Mouse (Mus musculus): ENCODE measurements at regions not wholly inside any gene's neighbourhood (a gene's known extent, or its start where the extent isn't known, plus 50 kb on each side); places are given as distances from the start of the nearest gene placed in this dataset.
A peak's percentile ranks its signal among the peaks of the same experiment; 100 is the strongest.
"Not testable (repeated sequence)": the region's sequence is repeated elsewhere in the genome, so short reads cannot be mapped to it uniquely, and the experiment has no call there.

GRCm38 (mm10) chr5:149815879-149816278 lies 137.8 kb downstream of the B3glct start:
- DNase-seq: peak; percentile 8

GRCm38 (mm10) chr5:149818812-149819211 lies 140.8 kb downstream of the B3glct start:
- DNase-seq: no peak

GRCm38 (mm10) chr5:149823821-149824220 lies 145.8 kb downstream of the B3glct start:
- no peak for DNase-seq

- no peak for DNase-seq
Observed at GRCm38 (mm10) chr5:149827599-149827998, 149.6 kb downstream of the B3glct start.

- peak; percentile 41 for DNase-seq
Observed at GRCm38 (mm10) chr5:149831122-149831861, 153.3 kb downstream of the B3glct start.

GRCm38 (mm10) chr5:149837379-149837778 lies 159.3 kb downstream of the B3glct start:
- DNase-seq: no peak

GRCm38 (mm10) chr5:149842491-149842890 lies 164.5 kb downstream of the B3glct start:
- DNase-seq: no peak

GRCm38 (mm10) chr5:149843310-149843709 lies 165.3 kb downstream of the B3glct start:
- DNase-seq: no peak

- DNase-seq: no peak
Observed at GRCm38 (mm10) chr5:149845256-149845655, 167.2 kb downstream of the B3glct start.

GRCm38 (mm10) chr5:149848465-149848864 lies 170.0 kb upstream of the Rxfp2 start:
- no peak for DNase-seq

GRCm38 (mm10) chr5:149851011-149851410 lies 167.5 kb upstream of the Rxfp2 start:
- peak; percentile 28 for DNase-seq

- no peak for DNase-seq
Observed at GRCm38 (mm10) chr5:149852516-149852915, 166.0 kb upstream of the Rxfp2 start.

- no peak for DNase-seq
Observed at GRCm38 (mm10) chr5:149856101-149856500, 162.4 kb upstream of the Rxfp2 start.

- no peak for DNase-seq
Observed at GRCm38 (mm10) chr5:149857019-149857418, 161.5 kb upstream of the Rxfp2 start.

GRCm38 (mm10) chr5:149861489-149861962 lies 156.9 kb upstream of the Rxfp2 start:
- peak; percentile 5 for DNase-seq

GRCm38 (mm10) chr5:149867926-149868325 lies 150.5 kb upstream of the Rxfp2 start:
- no peak for DNase-seq

GRCm38 (mm10) chr5:149869441-149869840 lies 149.0 kb upstream of the Rxfp2 start:
- DNase-seq: no peak

GRCm38 (mm10) chr5:149870596-149870995 lies 147.9 kb upstream of the Rxfp2 start:
- no peak for DNase-seq

- no peak for DNase-seq
Observed at GRCm38 (mm10) chr5:149871521-149871920, 147.0 kb upstream of the Rxfp2 start.

- no peak for DNase-seq
Observed at GRCm38 (mm10) chr5:149873482-149874002, 144.9 kb upstream of the Rxfp2 start.

GRCm38 (mm10) chr5:149874342-149874741 lies 144.1 kb upstream of the Rxfp2 start:
- DNase-seq: no peak

GRCm38 (mm10) chr5:149892453-149892852 lies 126.0 kb upstream of the Rxfp2 start:
- DNase-seq: not testable (repeated sequence)

- DNase-seq: no peak
Observed at GRCm38 (mm10) chr5:149906927-149907326, 111.5 kb upstream of the Rxfp2 start.

GRCm38 (mm10) chr5:149908376-149909078 lies 109.9 kb upstream of the Rxfp2 start:
- DNase-seq: no peak
